Mouse (Mus musculus) cortical plate, adult 2 months (tissue): ENCODE measurements around the gene Tnik.

ENCODE experiments used
- CTCF ChIP-seq: fragments of 200-500 bp; IDR thresholded peaks from 2 replicates; pipeline ENCODE4 v1.5.1; 2011; ENCODE audit warnings: mild to moderate bottlenecking, control low read depth, low read length; ENCODE audit not compliant: insufficient read depth; ENCODE audit errors: extremely low read depth
- POLR2A ChIP-seq: fragments of 200-500 bp; IDR thresholded peaks from 2 replicates; pipeline ENCODE4 v1.6.1; 2011; ENCODE audit warnings: mild to moderate bottlenecking, low read length, control low read depth; ENCODE audit not compliant: insufficient read depth; ENCODE audit errors: extremely low read depth

GRCm38 (mm10) chr3:28271884-28272283 is 8.9 kb downstream of the Tnik start:
- TF ChIP-seq CTCF (no peak), POLR2A (no peak)
